Mouse (Mus musculus): ENCODE data around the gene Myom1. TPM values are rescaled to one million over a fixed set of nuclear protein-coding genes. Genes with fewer than 3 reads are reported as not detected.
A peak's percentile ranks its signal among the peaks of the same experiment; 100 is the strongest.
"Not testable (repeated sequence)": the region's sequence is repeated elsewhere in the genome, so short reads cannot be mapped to it uniquely, and the experiment has no call there.

The Myom1 gene
- polyA plus RNA-seq, 1 experiment from 2014 or later = 3.0 TPM

GRCm38 (mm10) chr17:70968606-70969191, 33.7 kb upstream of the Myom1 start:
- Histone ChIP-seq H3K36me3 (ENCODE audit: insufficient read depth, low read length) (peaks cover 4% of the 10 kb centered on the region; the same call in 1 of the 2 replicates), H3K9ac (ENCODE audit: low read depth, low read length) (no peak overlapping the region), H3K4me2 (ENCODE audit: low read length) (0 out of 2 replicates have a peak overlapping the region, but pooled peaks have one; percentile 21), H3K27ac (no peak overlapping the region), H3K27me3 (ENCODE audit: insufficient read depth, low read length) (no peaks in the 10 kb centered on the region), H3K4me3 (replicated peaks; ENCODE audit: low read depth, low read length) (no peak overlapping the region), H3K9me3 (replicated peaks; ENCODE audit: low read length) (no peaks in the 10 kb centered on the region), H3K4me1 (replicated peaks; ENCODE audit: insufficient read depth, low read length) (0 out of 2 replicates have a peak, but pooled peaks cover 4% of the 10 kb centered on the region)
- ATAC-seq (replicated peaks; ENCODE audit: low FRiP score, low read depth) (no peak), DNase-seq (ENCODE audit: low spot score) (peak; percentile 95)
- TF ChIP-seq CTCF (IDR thresholded peaks at IDR 0.05; ENCODE audit: low read depth) = peak; percentile 76
- 16% methylated on average over 8 of the region's 8 CpGs for WGBS

GRCm38 (mm10) chr17:70971206-70971605, 31.2 kb upstream of the Myom1 start:
- no peak for TF ChIP-seq CTCF (IDR thresholded peaks at IDR 0.05; ENCODE audit: low read depth)
- Histone ChIP-seq H3K36me3 (ENCODE audit: insufficient read depth, low read length) (peaks cover 21% of the 10 kb centered on the region), H3K27me3 (ENCODE audit: insufficient read depth, low read length) (no peaks in the 10 kb centered on the region), H3K4me2 (ENCODE audit: low read length) (no peak overlapping the region), H3K27ac (no peak overlapping the region), H3K9ac (ENCODE audit: low read depth, low read length) (no peak overlapping the region), H3K9me3 (replicated peaks; ENCODE audit: low read length) (no peaks in the 10 kb centered on the region), H3K4me1 (replicated peaks; ENCODE audit: insufficient read depth, low read length) (0 out of 2 replicates have a peak, but pooled peaks cover 4% of the 10 kb centered on the region), H3K4me3 (replicated peaks; ENCODE audit: low read depth, low read length) (no peak overlapping the region)
- 66% methylated on average over 11 of the region's 11 CpGs for WGBS
- DNase-seq (ENCODE audit: low spot score) (no peak), ATAC-seq (replicated peaks; ENCODE audit: low FRiP score, low read depth) (no peak)

- Histone ChIP-seq H3K9ac (ENCODE audit: low read depth, low read length) (no peak overlapping the region), H3K27me3 (ENCODE audit: insufficient read depth, low read length) (no peaks in the 10 kb centered on the region), H3K27ac (no peak overlapping the region), H3K36me3 (ENCODE audit: insufficient read depth, low read length) (peaks cover 27% of the 10 kb centered on the region), H3K9me3 (replicated peaks; ENCODE audit: low read length) (no peaks in the 10 kb centered on the region), H3K4me1 (replicated peaks; ENCODE audit: insufficient read depth, low read length) (0 out of 2 replicates have a peak, but pooled peaks cover 4% of the 10 kb centered on the region), H3K4me2 (ENCODE audit: low read length) (no peak overlapping the region), H3K4me3 (replicated peaks; ENCODE audit: low read depth, low read length) (no peak overlapping the region)
- no peak for TF ChIP-seq CTCF (IDR thresholded peaks at IDR 0.05; ENCODE audit: low read depth)
- WGBS = 84% methylated on average over 9 of the region's 9 CpGs
- ATAC-seq (replicated peaks; ENCODE audit: low FRiP score, low read depth) = no peak
- no peak for DNase-seq (ENCODE audit: low spot score)
Measured at GRCm38 (mm10) chr17:70973398-70973797, 29.0 kb upstream of the Myom1 start.

- H3K27me3 ChIP-seq (ENCODE audit: insufficient read depth, low read length); H3K4me3 ChIP-seq (replicated peaks; ENCODE audit: low read depth, low read length); H3K9ac ChIP-seq (ENCODE audit: low read depth, low read length); H3K9me3 ChIP-seq (replicated peaks; ENCODE audit: low read length); ATAC-seq (replicated peaks; ENCODE audit: low FRiP score, low read depth); H3K27ac ChIP-seq; H3K4me2 ChIP-seq (ENCODE audit: low read length); H3K4me1 ChIP-seq (replicated peaks; ENCODE audit: insufficient read depth, low read length); DNase-seq (ENCODE audit: low spot score): not testable (repeated sequence)
- H3K36me3 ChIP-seq (ENCODE audit: insufficient read depth, low read length) = peaks cover 27% of the 10 kb centered on the region
- 91% methylated on average over 14 of the region's 14 CpGs for WGBS
Measured at GRCm38 (mm10) chr17:70974065-70974464, 28.4 kb upstream of the Myom1 start.

GRCm38 (mm10) chr17:70977799-70978198, 24.6 kb upstream of the Myom1 start:
- Histone ChIP-seq H3K9me3 (replicated peaks; ENCODE audit: low read length) (no peaks in the 10 kb centered on the region), H3K36me3 (ENCODE audit: insufficient read depth, low read length) (peaks cover 39% of the 10 kb centered on the region), H3K9ac (ENCODE audit: low read depth, low read length) (no peak overlapping the region), H3K4me2 (ENCODE audit: low read length) (no peak overlapping the region), H3K27me3 (ENCODE audit: insufficient read depth, low read length) (no peaks in the 10 kb centered on the region), H3K27ac (no peak overlapping the region), H3K4me3 (replicated peaks; ENCODE audit: low read depth, low read length) (no peak overlapping the region), H3K4me1 (replicated peaks; ENCODE audit: insufficient read depth, low read length) (no peaks in the 10 kb centered on the region)
- no peak for ATAC-seq (replicated peaks; ENCODE audit: low FRiP score, low read depth)
- 90% methylated on average over 6 of the region's 6 CpGs for WGBS
- DNase-seq (ENCODE audit: low spot score) = no peak
- peak; percentile 56 for TF ChIP-seq CTCF (IDR thresholded peaks at IDR 0.05; ENCODE audit: low read depth)

- ATAC-seq (replicated peaks; ENCODE audit: low FRiP score, low read depth) (no peak), DNase-seq (ENCODE audit: low spot score) (no peak)
- no peak overlapping the region for H3K4me3 ChIP-seq (replicated peaks; ENCODE audit: low read depth, low read length)
- H3K4me1 ChIP-seq (replicated peaks; ENCODE audit: insufficient read depth, low read length) = no peaks in the 10 kb centered on the region
- H3K4me2 ChIP-seq (ENCODE audit: low read length) = no peak overlapping the region
- no peaks in the 10 kb centered on the region for H3K27me3 ChIP-seq (ENCODE audit: insufficient read depth, low read length)
- no peak overlapping the region for H3K27ac ChIP-seq
- 85% methylated on average over 20 of the region's 20 CpGs for WGBS
- H3K9ac ChIP-seq (ENCODE audit: low read depth, low read length) = no peak overlapping the region
- peak; percentile 56 for TF ChIP-seq CTCF (IDR thresholded peaks at IDR 0.05; ENCODE audit: low read depth)
- no peaks in the 10 kb centered on the region for H3K9me3 ChIP-seq (replicated peaks; ENCODE audit: low read length)
- H3K36me3 ChIP-seq (ENCODE audit: insufficient read depth, low read length) = peaks cover 33% of the 10 kb centered on the region
Measured at GRCm38 (mm10) chr17:70979345-70980223, 22.8 kb upstream of the Myom1 start.

Measured in kidney, postnatal 0 days (tissue).